Mouse (Mus musculus): ENCODE measurements around the gene Slc12a3.

Slc12a3 gene

GRCm38 (mm10) chr8:94376176-94376575 is 47.2 kb downstream of the Slc12a3 start:
- DNase-seq (ENCODE audit: low spot score): peak; percentile 40

GRCm38 (mm10) chr8:94376580-94376979 is 47.6 kb downstream of the Slc12a3 start:
- no peak for DNase-seq (ENCODE audit: low spot score)

GRCm38 (mm10) chr8:94377031-94377430 is 48.0 kb downstream of the Slc12a3 start:
- no peak for DNase-seq (ENCODE audit: low spot score)

GRCm38 (mm10) chr8:94377714-94378205 is 48.8 kb downstream of the Slc12a3 start:
- DNase-seq (ENCODE audit: low spot score): peak; percentile 91

GRCm38 (mm10) chr8:94378763-94379415 is 49.9 kb downstream of the Slc12a3 start:
- peak; percentile 54 for DNase-seq (ENCODE audit: low spot score)

GRCm38 (mm10) chr8:94379686-94380085 is 50.7 kb downstream of the Slc12a3 start:
- no peak for DNase-seq (ENCODE audit: low spot score)

GRCm38 (mm10) chr8:94384166-94384565 is 55.2 kb downstream of the Slc12a3 start:
- DNase-seq (ENCODE audit: low spot score): no peak

GRCm38 (mm10) chr8:94385506-94386213 is 56.7 kb downstream of the Slc12a3 start:
- DNase-seq (ENCODE audit: low spot score): no peak

- peak; percentile 99 for DNase-seq (ENCODE audit: low spot score)
Observed at GRCm38 (mm10) chr8:94386214-94387026, 57.4 kb downstream of the Slc12a3 start, which contains the start of gene Herpud1. Gene Herpud1 (plus strand): TSS chr8:94386438.

GRCm38 (mm10) chr8:94387027-94387684 is 58.2 kb downstream of the Slc12a3 start:
- DNase-seq (ENCODE audit: low spot score): peak; percentile 96

- no peak for DNase-seq (ENCODE audit: low spot score)
Observed at GRCm38 (mm10) chr8:94387785-94388184, 58.8 kb downstream of the Slc12a3 start.

- no peak for DNase-seq (ENCODE audit: low spot score)
Observed at GRCm38 (mm10) chr8:94389531-94389930, 60.5 kb downstream of the Slc12a3 start.

- DNase-seq (ENCODE audit: low spot score): no peak
Observed at GRCm38 (mm10) chr8:94390429-94390828, 61.4 kb downstream of the Slc12a3 start.

GRCm38 (mm10) chr8:94390910-94391309 is 61.9 kb downstream of the Slc12a3 start:
- DNase-seq (ENCODE audit: low spot score): no peak

GRCm38 (mm10) chr8:94392147-94392546 is 63.1 kb downstream of the Slc12a3 start:
- DNase-seq (ENCODE audit: low spot score): peak; percentile 54

- no peak for DNase-seq (ENCODE audit: low spot score)
Observed at GRCm38 (mm10) chr8:94392648-94393047, 63.6 kb downstream of the Slc12a3 start.

- no peak for DNase-seq (ENCODE audit: low spot score)
Observed at GRCm38 (mm10) chr8:94395851-94396540, 67.0 kb downstream of the Slc12a3 start.

- DNase-seq (ENCODE audit: low spot score): peak; percentile 62
Observed at GRCm38 (mm10) chr8:94396964-94397657, 68.1 kb downstream of the Slc12a3 start.

- no peak for DNase-seq (ENCODE audit: low spot score)
Observed at GRCm38 (mm10) chr8:94398587-94398986, 69.6 kb downstream of the Slc12a3 start.

- no peak for DNase-seq (ENCODE audit: low spot score)
Observed at GRCm38 (mm10) chr8:94399361-94399953, 70.5 kb downstream of the Slc12a3 start.
